Mouse (Mus musculus): ENCODE results near the gene Gpbp1.

DNA sequence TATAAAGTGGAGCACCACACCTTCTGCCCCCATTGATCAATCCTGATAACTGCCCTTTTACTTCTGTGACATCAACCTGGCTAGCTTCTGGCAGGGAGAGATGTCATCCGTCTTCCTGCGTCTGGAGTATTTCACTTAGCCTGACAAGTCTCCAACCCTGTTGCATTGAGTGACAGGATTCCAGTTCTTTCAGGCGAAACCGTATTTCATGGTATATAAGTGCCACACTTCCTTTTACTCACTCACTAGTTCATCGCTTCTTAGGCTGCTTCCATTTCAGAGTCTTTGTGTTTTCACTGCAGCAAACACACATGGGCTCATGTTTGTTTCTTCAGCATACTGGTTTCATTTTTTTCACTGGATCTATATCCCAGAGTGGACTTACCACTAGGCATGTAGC lies 19.5 kb upstream of the Gpbp1 start:
- no peak for TF ChIP-seq POLR2A (IDR thresholded peaks at IDR 0.05; ENCODE audit: borderline replicate concordance, extremely low read depth, low read depth, low read length)
- no peak for TF ChIP-seq CTCF (IDR thresholded peaks at IDR 0.05; ENCODE audit: insufficient read depth, low read length)

Measured in lung, adult 2 months (tissue).